Mouse (Mus musculus): ENCODE results near the gene Ripor2. TPM values are rescaled to one million over a fixed set of nuclear protein-coding genes. Genes with fewer than 3 reads are reported as not detected.

The Ripor2 gene
- polyA plus RNA-seq, 1 experiment: 32.0 TPM

GRCm38 (mm10) chr13:24605755-24606154 lies 23.8 kb downstream of the Ripor2 start:
- TF ChIP-seq POLR2A (IDR thresholded peaks at IDR 0.05; ENCODE audit: borderline replicate concordance, extremely low read depth, insufficient read depth, insufficient read length, poor library complexity, severe bottlenecking) (no peak), CTCF (IDR thresholded peaks at IDR 0.05; ENCODE audit: borderline replicate concordance, extremely low read depth, insufficient read depth, insufficient read length) (no peak)

GRCm38 (mm10) chr13:24607961-24608360 lies 26.0 kb downstream of the Ripor2 start:
- TF ChIP-seq CTCF (IDR thresholded peaks at IDR 0.05; ENCODE audit: borderline replicate concordance, extremely low read depth, insufficient read depth, insufficient read length): no peak
- TF ChIP-seq POLR2A (IDR thresholded peaks at IDR 0.05; ENCODE audit: borderline replicate concordance, extremely low read depth, insufficient read depth, insufficient read length, poor library complexity, severe bottlenecking): no peak
- no peak for DNase-seq (ENCODE audit: low read depth)

More at GRCm38 (mm10) chr13:24605755-24606154, 23.8 kb downstream of the Ripor2 start:
- peak; percentile 52 for DNase-seq (ENCODE audit: low read depth)

GRCm38 (mm10) chr13:24608709-24609108 lies 26.7 kb downstream of the Ripor2 start:
- DNase-seq (ENCODE audit: low read depth): no peak

GRCm38 (mm10) chr13:24610883-24611282 lies 28.9 kb downstream of the Ripor2 start:
- no peak for TF ChIP-seq POLR2A (IDR thresholded peaks at IDR 0.05; ENCODE audit: borderline replicate concordance, extremely low read depth, insufficient read depth, insufficient read length, poor library complexity, severe bottlenecking)
- no peak for DNase-seq (ENCODE audit: low read depth)

More at GRCm38 (mm10) chr13:24608709-24609108, 26.7 kb downstream of the Ripor2 start:
- TF ChIP-seq POLR2A (IDR thresholded peaks at IDR 0.05; ENCODE audit: borderline replicate concordance, extremely low read depth, insufficient read depth, insufficient read length, poor library complexity, severe bottlenecking): no peak
- no peak for TF ChIP-seq CTCF (IDR thresholded peaks at IDR 0.05; ENCODE audit: borderline replicate concordance, extremely low read depth, insufficient read depth, insufficient read length)

- DNase-seq (ENCODE audit: low read depth): no peak
- TF ChIP-seq POLR2A (IDR thresholded peaks at IDR 0.05; ENCODE audit: borderline replicate concordance, extremely low read depth, insufficient read depth, insufficient read length, poor library complexity, severe bottlenecking) (no peak), CTCF (IDR thresholded peaks at IDR 0.05; ENCODE audit: borderline replicate concordance, extremely low read depth, insufficient read depth, insufficient read length) (no peak)
Measured at GRCm38 (mm10) chr13:24613031-24613430, 31.0 kb downstream of the Ripor2 start.

GRCm38 (mm10) chr13:24613433-24613832 lies 31.4 kb downstream of the Ripor2 start:
- no peak for TF ChIP-seq CTCF (IDR thresholded peaks at IDR 0.05; ENCODE audit: borderline replicate concordance, extremely low read depth, insufficient read depth, insufficient read length)
- no peak for TF ChIP-seq POLR2A (IDR thresholded peaks at IDR 0.05; ENCODE audit: borderline replicate concordance, extremely low read depth, insufficient read depth, insufficient read length, poor library complexity, severe bottlenecking)
- no peak for DNase-seq (ENCODE audit: low read depth)

- no peak for DNase-seq (ENCODE audit: low read depth)
- no peak for TF ChIP-seq POLR2A (IDR thresholded peaks at IDR 0.05; ENCODE audit: borderline replicate concordance, extremely low read depth, insufficient read depth, insufficient read length, poor library complexity, severe bottlenecking)
- TF ChIP-seq CTCF (IDR thresholded peaks at IDR 0.05; ENCODE audit: borderline replicate concordance, extremely low read depth, insufficient read depth, insufficient read length): no peak
Measured at GRCm38 (mm10) chr13:24613927-24614780, 32.2 kb downstream of the Ripor2 start.

GRCm38 (mm10) chr13:24615921-24616565 lies 34.1 kb downstream of the Ripor2 start:
- TF ChIP-seq CTCF (IDR thresholded peaks at IDR 0.05; ENCODE audit: borderline replicate concordance, extremely low read depth, insufficient read depth, insufficient read length) (peak; percentile 45; the same call in 1 of the 2 replicates), POLR2A (IDR thresholded peaks at IDR 0.05; ENCODE audit: borderline replicate concordance, extremely low read depth, insufficient read depth, insufficient read length, poor library complexity, severe bottlenecking) (no peak)
- no peak for DNase-seq (ENCODE audit: low read depth)

- no peak for DNase-seq (ENCODE audit: low read depth)
- no peak for TF ChIP-seq POLR2A (IDR thresholded peaks at IDR 0.05; ENCODE audit: borderline replicate concordance, extremely low read depth, insufficient read depth, insufficient read length, poor library complexity, severe bottlenecking)
- no peak for TF ChIP-seq CTCF (IDR thresholded peaks at IDR 0.05; ENCODE audit: borderline replicate concordance, extremely low read depth, insufficient read depth, insufficient read length)
Measured at GRCm38 (mm10) chr13:24616645-24617044, 34.7 kb downstream of the Ripor2 start.

- TF ChIP-seq CTCF (IDR thresholded peaks at IDR 0.05; ENCODE audit: borderline replicate concordance, extremely low read depth, insufficient read depth, insufficient read length) (no peak), POLR2A (IDR thresholded peaks at IDR 0.05; ENCODE audit: borderline replicate concordance, extremely low read depth, insufficient read depth, insufficient read length, poor library complexity, severe bottlenecking) (no peak)
- DNase-seq (ENCODE audit: low read depth): no peak
Measured at GRCm38 (mm10) chr13:24617076-24617798, 35.2 kb downstream of the Ripor2 start.

GRCm38 (mm10) chr13:24617799-24618130 lies 35.8 kb downstream of the Ripor2 start:
- TF ChIP-seq POLR2A (IDR thresholded peaks at IDR 0.05; ENCODE audit: borderline replicate concordance, extremely low read depth, insufficient read depth, insufficient read length, poor library complexity, severe bottlenecking) (no peak), CTCF (IDR thresholded peaks at IDR 0.05; ENCODE audit: borderline replicate concordance, extremely low read depth, insufficient read depth, insufficient read length) (no peak)
- no peak for DNase-seq (ENCODE audit: low read depth)
